Mouse (Mus musculus) R1 (cell line): Measurements from ENCODE around the gene Polr3a.

ENCODE experiments used
- DNase-seq: peaks from one replicate; pipeline ENCODE4 v3.0.0-alpha.2; 2018; ENCODE audit warnings: low read depth, low spot score

The Polr3a gene

DNA sequence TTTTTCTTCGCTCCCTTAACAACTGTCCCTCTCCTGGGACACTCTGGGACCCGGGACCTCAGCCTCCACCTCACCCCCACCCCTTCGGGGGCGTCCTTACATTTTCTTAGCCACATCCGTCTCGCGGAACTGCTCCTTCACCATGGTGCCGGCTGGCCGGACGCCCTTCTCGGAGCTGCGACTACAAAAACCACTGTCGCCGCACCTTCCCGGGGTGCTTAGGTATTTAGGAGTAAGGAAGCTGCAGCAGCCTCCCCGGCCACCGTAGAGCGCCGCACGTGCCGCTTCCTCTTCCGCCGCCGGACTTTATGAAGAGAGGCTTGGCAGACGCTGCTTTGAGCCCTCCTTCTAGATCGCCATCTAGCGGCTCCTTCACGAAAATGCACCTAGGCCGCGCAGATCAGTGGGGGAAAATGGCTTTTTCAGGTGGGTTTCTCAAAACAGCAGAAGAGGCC is at the start of gene Polr3a, which contains the start of gene Rps24:
Gene Polr3a (minus strand): TSS at position 286 of the 455 bp plus-strand sequence.
Gene Rps24 (plus strand): TSS at position 353 of the 455 bp plus-strand sequence.
- peak; percentile 98 for DNase-seq

DNA sequence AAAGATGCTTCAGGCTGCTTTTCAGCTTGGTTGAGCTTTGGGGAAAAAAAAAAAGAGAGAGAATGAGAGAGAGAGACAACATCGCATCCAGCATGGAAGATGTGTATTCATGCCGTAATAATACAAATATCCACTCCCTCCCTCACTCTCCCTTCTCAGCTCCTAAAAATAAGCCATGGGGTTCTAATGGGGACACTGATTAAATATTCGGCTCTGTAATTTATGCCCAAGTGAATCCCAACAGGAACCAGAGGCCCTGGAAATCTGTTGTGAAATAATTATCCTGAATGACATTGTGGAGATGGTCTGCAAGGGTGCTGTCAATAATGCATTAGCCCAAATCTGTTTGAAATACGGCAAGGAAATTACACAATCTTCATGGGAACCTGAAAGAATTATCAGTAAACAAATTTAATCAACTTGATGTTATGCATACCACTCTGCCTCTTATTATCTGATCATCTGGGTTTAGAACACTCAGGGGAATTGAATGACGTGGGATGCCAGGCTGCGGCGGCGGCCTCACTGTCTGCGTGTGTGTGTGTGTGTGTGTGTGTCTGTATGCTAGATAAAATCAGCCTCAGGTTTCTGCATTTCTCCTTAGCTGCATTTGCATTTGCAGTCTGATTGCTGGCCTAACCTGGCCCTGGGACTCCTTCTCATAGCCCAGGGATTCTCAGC is 48.1 kb upstream of the Polr3a start:
- no peak for DNase-seq

DNA sequence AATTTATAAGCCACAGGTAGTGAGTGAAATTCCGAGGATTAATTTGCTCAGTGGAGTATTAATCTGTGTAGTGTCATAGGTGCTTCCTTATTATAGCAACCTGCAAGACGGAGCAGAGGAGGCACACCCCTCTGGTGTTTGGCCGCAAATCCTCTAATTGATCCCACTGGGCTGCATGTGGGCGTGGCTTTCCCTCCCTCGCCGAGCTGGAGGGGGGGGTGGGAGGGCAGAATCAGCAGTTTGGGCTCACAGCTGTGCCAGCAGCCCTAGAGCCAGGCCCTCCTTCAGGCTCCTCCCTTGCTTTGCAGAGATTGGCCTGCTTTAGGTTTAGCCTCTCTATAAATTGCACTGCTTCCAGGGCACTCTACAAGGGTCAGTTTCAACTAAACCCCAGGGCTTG is 43.4 kb upstream of the Polr3a start:
- DNase-seq = peak; percentile 42

GRCm38 (mm10) chr14:24526440-24526839 is 39.6 kb upstream of the Polr3a start:
- DNase-seq = no peak

DNA sequence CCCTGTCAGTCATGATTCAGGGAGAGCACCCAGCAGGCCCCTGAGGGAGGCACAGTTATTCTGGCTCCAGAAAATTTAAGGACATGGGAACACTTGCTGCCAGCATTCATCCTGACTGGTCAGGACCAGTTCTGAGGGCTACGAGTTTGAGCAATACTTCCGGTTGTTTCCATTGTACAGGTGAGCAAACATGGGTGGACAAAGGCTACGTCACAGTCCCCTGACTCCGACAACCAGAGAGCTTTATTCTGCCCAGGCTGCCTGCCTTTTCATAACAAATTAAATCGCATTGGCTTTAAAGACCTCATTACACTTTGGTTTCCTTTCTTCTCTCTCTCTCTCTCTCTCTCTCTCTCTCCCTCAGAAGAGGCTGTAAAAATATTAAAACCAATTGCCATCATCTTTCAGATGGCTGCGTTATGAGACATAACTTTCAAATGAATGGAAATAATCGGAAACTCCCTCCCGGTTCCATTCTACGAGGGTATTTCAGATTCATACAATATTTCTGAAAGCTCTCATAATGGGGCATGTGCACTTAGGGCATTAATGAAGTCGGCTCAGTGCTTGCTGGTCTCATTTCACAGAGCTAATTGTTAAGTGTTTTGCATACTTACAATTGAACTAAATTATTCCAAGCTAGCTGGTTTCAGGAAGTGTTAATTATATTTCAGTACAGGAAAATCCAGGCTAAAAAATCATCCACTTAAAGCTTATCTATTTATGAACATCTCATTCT is 39.0 kb upstream of the Polr3a start:
- no peak for DNase-seq

DNA sequence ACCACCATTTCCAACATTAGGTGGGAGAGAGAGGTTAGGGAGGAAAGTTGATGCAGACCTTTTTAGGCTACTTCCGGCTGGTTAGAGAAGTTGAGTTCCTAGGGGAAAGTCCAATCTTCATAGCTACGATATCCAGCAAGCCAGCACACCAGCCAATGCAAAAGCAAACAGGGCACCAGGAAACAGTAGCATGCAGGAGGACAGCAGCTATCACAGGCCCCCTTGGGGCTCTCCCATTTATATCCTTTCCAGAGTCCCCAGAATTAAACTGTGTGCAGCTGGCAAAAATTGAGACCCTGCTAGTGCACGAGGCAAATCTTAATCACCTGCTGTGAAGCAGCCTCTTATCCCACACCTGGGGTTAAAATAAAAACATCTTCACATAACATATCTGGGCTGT is 38.3 kb upstream of the Polr3a start:
- no peak for DNase-seq

GRCm38 (mm10) chr14:24521597-24521996 is 34.7 kb upstream of the Polr3a start:
- no peak for DNase-seq

DNA sequence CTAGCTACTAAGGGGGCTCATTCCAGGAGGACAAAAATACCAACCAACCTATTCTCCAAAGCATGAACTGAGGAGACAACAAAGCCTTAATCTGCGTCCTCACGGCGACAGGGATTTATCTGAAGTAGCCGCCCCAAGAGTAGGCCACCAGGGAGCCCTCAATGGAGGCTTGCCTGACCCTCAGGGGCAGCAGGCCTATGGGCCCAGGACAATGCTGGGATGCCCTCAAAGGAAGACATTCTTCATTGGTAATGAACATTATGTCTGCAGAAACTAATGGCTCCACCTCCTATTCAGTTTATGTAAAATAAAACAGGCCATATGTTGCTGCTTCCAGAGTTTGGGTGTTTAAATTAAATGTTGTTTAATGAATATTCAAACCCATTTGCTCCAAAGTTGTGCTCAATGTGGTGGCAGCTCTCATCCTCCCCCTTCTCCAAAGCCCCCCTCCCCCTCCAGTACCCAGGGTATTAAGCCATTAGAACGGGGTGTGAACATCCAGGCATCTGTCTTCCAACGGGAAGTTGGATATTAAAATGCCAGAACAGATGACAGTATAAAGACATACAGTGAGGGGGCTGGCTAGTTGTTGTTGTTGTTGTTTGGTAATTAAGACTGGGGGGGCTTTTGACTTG is 25.8 kb upstream of the Polr3a start:
- DNase-seq = no peak

GRCm38 (mm10) chr14:24510679-24511078 is 23.8 kb upstream of the Polr3a start:
- no peak for DNase-seq

DNA sequence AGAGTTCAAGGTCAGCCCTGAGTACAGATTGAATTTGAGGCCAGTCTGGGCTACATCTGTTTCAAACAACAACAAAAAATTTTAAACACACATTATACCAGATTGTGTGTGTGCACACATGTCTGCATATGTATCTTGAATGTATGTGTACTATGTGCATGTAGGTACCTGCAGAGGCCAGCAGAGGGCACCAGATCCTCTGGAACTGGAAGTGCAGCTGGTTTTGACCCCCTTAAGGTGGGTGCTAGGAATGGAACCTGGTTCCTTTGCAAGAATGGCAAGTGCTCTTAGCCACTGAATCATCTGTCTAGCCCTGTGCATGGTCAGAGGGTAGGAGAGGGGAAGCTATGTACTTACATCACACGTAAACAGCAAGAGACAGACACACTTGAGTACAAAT is 23.4 kb upstream of the Polr3a start:
- peak; percentile 65 for DNase-seq

GRCm38 (mm10) chr14:24509557-24509956 is 22.7 kb upstream of the Polr3a start:
- DNase-seq = no peak

- DNase-seq = no peak
These were observed 21.4 kb upstream of the Polr3a start for GRCm38 (mm10) chr14:24508070-24508773.

DNA sequence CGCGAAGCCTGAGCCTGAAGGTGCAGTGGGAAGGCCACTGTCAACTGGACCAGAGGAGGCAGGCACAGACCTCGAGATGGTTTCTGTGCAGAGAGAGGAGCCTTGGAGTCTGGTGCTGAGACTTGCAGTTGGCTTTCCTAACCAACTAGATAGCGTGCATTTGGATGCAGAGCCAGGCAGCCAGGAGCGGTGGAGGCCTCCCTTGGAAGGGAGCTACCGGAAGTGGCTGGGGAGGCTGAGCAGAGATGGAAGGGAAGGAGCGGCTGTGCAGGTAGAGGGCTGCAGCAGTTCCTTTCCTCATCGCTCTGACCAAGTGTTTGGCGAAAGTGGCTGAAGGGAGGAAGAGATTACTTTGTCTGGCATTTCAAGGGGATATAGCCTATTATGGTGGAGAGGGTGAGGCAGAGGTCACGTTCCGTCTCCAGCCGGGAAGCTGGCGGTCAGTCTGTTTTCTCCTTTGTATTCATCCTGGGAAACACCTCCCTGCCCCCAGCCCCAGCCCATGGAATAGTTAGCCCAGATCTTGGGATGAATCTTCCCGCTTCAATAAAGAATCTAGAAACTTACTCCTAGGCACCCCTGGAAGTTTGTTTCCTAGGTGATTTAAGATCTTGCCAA is 20.7 kb upstream of the Polr3a start:
- DNase-seq = peak; percentile 73

DNA sequence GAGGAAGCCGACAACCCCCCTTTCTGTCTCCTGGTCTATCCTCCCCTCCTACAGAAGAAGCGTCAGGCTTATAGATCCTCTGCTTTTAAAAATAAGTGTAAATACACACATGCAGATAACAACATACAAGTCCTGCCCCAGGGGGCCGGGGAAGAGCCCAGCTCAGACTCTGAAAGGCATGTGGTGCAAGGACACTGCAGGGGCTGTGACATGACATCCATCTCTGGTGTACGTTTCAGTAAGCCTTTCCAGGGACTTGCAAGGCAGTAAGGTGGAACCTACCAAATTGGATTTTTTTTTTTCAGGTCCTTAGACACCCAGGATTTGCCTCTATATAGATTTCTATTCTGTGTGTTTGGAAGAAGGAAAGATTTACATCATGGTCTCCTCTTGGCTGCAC is 14.4 kb upstream of the Polr3a start:
- no peak for DNase-seq

DNA sequence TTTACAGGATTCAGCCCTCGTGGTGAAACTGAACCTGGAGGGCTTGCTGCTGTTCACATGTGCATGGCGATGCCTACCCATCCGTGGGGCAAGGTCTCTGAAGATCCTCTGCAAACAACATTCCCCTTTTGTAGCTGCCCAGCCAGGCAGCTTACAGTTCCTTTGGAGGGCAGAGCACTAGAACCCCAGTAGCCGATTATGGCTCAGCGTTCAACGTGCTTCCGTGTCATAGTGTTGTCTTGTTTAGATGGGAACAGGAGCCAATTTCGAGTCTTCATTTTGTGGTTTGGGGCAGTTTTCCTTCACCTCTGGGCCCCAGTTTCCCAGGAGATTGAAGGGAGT is 14.0 kb upstream of the Polr3a start:
- no peak for DNase-seq

- peak; percentile 88 for DNase-seq
These were observed 13.4 kb upstream of the Polr3a start for GRCm38 (mm10) chr14:24500091-24500844.

DNA sequence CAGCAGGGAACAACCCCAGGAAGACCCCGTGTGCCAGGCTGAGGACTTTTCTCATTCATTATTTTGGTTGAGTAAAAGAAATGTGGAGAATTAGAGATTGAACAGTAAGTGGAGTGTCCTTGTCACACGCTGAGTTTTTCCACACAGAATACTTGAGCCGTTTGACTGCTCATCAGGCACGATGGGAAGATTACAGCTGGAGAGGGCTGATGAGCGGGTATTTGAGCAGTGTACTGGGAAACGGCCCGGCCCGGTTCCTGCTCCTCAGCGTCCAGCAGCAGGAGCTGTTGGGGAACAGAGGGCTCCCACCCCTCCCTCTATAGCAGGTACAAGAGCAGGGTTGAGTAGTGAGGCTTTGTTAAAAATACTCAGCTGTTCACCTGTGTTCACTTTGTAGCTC is 12.6 kb upstream of the Polr3a start:
- peak; percentile 49 for DNase-seq

GRCm38 (mm10) chr14:24498561-24499255 is 11.8 kb upstream of the Polr3a start:
- DNase-seq = peak; percentile 54

DNA sequence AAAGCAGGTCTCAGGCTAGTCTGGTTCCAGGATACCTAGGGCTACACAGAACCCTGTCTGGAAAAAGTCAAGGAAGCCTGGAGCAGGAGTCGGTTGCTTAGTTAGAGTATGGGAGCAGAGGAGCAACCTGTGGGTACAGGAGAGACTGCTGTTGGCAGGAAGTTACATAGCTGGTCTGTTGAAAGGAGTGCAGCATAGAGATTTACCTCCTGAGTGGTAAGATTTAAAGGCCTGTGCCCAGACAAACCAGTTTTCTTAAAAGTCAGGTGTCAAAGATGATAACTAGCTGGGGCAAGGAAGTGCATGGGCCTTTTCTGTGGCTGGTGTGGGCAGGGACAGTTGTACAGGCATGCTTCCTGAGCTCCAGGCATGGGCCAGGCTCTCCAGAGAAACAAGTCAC is 10.6 kb upstream of the Polr3a start:
- no peak for DNase-seq

- no peak for DNase-seq
These were observed 9.6 kb upstream of the Polr3a start for GRCm38 (mm10) chr14:24496507-24496906.
